Mouse (Mus musculus) lung, postnatal 10 days (tissue): ENCODE measurements around the gene Fam166a.

Experiments
- DNase-seq: peaks from one replicate; pipeline ENCODE4 v3.0.0; 2021

Fam166a gene

GRCm38 (mm10) chr2:25224492-25224765, 5.9 kb downstream of the Fam166a start, which contains the start of gene Tubb4b:
TSS of gene Tubb4b (minus strand) at chr2:25224702.
- no peak for DNase-seq

DNA sequence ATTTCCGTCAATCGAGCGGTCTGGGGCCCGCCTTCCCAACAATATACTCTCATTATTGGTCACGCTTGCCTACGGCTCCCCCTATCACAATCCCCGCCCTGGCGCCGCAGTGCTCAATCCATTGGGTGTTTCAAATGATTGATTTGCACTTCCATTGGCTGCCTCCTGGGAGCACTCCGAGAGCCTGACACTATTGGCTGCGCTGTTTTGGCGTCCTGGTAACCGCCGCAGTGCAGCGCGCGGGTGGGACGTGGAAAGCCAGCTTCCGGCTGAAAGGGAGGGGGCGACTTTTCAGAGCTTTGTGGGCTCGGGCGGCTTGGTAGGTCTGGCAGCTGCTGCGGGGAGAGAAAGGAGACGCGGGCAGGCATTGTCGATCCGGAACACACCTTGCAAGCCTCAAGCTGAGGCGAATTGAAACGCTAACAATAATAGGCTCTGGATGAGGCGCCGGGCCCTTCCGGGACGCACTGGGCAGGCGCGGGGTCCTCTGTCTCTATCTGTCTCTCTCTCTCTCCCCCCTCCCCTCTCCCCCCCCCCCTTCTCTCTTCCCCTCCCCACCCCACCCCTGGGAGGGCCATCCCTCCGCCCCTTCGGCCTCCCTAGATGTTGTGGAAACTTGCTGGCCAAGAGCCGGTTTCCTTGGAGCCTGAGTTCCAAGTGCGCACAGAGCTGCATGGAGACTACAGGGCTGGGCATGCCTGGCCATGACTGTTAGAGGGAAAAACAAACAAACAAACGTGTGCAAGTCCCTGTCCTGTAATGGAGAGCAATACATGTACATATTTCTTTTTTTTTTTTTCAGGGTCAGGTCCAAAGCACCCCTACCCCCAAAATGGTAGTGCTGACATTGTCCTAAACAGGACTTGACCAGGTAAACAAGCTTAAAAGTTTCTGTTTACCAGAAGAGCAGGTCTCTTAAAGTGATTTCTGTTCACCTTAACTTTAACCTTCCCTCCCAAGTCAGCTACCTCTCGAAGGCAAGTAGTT, 6.5 kb downstream of the Fam166a start:
- peak; percentile 99 for DNase-seq

DNA sequence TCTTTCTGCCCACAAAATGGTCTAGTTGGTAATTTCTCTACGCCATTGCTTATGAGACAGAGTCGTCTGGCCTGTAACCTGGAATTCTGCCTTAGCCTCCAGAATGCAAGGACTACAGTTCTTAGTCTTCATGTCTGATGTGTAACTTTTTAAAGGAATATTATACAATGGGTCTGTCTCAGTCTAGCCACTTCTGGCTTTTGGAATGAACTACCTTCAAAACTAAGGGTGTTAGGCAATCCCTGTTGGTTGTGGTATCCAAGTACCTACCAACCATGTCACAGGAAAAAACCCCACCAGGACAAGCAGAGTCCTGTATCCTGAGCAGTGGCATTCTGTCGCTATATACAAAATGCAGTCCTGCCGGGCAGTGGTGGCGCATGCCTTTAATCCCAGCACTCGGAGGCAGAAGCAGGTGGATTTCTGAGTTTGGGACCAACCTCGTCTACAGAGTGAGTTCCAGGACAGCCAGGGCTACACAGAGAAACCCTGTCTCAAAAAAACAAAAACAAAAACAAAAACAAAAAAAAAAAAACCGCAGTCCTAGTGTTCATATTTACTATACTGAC, 7.3 kb downstream of the Fam166a start:
- no peak for DNase-seq

GRCm38 (mm10) chr2:25226864-25227263, 8.3 kb downstream of the Fam166a start:
- DNase-seq, result peak; percentile 43

- DNase-seq, result no peak
These were observed 8.9 kb downstream of the Fam166a start for GRCm38 (mm10) chr2:25227406-25227805.

DNA sequence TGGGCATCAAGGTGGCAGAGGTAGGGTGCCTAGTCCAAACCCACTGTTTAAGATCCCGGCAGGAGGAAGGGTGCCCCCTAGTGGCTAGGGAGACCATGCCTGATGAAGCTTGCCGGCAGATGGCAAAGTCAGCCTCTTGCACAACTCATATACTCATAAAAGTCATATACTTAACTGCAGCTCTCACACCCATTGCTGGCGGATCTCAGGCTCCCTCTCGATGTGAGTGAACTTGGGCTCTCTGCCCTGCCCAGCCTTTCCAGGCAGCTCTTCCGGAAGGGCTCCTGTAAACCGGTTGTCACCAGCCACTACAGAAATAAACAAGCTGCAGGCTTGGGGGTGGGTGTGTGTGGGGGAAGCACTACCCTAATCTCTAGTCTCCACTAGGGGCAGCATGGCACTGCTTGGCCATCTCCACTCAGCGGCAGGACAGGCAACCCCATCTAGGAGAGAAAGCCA, 9.9 kb downstream of the Fam166a start:
- DNase-seq, result peak; percentile 97

DNA sequence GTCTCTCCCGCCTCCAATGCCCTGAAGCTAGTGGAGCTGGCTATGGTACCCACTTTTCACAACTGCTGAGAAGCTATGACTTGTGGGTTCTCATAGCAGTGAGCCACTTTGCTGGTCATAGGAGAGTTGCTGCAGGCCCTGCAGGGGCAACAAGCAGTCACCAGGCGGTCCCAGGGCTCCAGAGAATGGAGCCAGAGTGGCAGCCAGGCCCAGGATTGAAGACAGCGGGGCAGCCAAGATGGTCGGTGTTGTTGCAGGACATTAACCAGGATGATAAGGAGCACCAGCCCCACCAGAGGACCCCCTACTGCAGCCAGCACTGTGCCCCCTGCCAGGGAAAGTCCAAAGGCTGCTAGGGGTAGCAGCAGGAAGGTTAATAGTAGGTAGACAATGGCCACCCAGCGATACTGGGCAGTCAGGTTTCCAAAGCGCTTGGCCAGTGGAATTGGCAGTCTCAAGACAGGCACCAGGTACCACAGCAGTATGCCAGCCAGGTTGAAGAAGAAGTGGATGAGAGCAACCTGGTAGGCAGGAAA, 10.5 kb downstream of the Fam166a start:
- DNase-seq, result no peak

DNA sequence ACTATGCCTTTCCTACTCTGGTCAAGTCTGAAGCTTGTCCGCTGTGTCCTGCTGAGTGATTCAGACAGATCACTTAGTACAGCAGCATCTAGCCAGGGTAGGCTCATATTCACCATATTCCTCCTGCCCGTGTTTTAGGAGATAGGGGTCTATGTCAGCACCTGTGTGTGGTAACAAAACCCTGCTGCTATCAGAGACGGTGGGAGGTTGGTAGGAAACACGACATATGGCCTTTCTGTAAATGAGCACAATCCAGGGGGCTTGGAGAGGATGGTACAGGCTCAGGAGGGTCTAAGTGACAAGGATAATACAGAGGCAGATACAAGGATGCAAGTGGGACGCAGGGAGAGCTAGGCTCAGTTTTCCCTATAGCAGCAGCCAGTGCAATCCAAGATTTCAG, 11.0 kb downstream of the Fam166a start:
- no peak for DNase-seq

DNA sequence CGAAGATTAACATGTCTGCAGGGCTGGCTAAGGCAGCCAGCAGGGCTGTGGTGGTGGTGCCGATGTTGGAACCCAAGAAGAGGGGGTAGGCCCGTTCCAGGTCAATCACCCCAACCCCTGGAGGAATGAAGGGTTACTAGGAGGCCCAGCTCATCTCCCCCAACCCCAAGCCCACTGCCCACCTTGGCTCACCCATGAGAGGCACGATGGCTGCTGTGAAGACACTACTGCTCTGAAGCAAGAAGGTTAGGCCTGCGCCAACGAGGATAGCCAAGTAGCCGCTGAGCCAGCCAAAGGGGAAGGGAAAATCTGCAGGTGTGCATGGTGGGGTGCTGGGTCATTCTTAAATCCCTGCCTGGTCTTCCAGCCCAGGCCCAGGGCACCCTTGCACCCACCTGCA, 12.0 kb downstream of the Fam166a start:
- no peak for DNase-seq

DNA sequence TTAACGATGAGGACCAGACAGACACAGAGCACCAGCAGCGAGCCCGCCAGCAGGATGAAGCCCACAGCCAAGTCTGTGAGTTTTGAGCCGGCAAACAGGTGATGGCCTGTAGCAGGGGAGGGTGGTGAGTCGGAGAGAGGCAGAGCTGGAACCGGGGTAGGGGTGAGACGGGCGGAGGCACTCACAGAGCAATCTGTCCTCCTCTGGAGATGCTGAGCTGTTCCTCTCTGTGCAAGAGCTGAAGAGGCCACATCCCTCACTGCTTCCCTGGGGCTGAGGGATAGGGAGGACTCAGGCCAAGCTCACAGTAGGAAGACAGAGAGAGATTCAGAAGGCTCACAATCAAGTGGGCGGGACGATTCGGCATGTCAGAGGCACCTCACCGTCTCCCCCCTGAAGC, 12.5 kb downstream of the Fam166a start:
- DNase-seq, result no peak

DNA sequence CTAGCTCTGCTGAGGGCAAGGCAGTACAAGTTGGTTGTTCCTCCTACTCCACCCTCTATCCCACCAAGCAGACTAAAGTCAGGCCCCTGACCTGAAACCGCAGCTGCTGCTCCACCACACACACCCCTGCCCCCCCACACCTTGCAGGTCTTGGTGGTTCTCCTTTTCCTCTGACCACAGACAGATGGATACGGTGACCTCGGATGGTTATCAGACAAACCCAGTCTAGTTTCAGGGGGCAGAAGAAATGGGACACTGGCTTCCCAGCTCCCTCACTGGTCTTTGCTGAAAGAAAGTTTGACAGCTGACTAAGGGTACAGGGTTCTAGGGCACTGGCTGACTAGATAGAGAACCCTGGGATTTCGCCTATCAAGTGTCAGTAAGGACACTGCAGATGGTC, 14.9 kb downstream of the Fam166a start:
- DNase-seq, result no peak

- DNase-seq, result no peak
These were observed 15.5 kb downstream of the Fam166a start, which contains the start of gene Slc34a3 for GRCm38 (mm10) chr2:25234050-25234449. TSS of gene Slc34a3 (minus strand) at chr2:25234364.

DNA sequence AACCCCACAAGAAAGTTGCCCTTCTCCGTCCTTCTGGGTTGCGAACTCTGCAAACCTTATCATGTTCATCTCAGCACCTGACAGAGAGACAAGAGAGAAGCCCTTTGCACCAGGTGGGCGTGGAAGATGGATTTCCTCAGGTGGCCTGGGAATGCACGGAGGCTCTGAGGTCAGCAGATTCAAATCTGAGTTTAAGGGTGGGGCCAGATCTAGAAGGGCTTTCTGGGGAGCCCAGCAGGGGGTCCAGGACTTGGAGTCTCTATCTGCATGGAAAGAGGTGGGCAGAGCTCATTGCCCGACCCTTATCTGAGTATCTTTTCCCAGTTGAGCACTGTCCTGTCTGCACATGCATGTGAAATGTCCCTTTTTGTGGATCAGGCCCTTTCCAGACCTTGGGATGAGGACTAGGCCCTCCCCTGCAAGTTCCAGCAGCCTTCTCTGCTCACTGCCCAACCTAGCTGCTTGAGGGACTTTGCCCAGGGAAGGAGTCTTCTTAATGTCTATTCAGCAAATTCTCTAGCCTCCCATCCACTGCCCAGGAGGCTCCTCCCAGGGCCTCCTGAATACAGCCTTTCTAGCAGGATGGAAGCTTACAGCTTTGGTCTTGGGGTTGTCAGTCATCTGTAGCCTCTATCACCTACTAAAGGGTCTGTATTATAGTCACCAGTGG, 16.1 kb downstream of the Fam166a start:
- no peak for DNase-seq

GRCm38 (mm10) chr2:25236614-25237013, 18.1 kb downstream of the Fam166a start, which contains the start of gene Rnf224:
TSS of gene Rnf224 (minus strand) at chr2:25236787.
- no peak for DNase-seq

DNA sequence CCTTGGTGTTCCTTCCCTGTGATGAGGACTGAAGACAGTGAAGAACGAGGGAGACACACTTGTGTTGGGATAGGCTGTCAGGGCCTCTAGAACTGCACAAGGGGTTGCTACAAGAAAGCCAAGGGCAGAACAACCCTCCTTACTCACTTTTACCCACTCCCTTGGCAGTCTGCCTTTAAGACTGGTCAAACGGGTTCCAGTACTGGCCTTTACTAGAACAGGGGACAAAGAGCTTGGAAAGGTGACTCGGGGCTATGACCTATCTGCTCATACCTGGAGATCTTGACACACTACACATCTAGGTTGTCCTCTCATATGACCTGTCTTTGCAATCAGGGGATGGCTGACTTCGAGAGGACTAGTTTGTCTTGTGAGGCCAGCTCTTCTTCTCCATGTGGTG, 19.0 kb downstream of the Fam166a start:
- DNase-seq, result peak; percentile 65

DNA sequence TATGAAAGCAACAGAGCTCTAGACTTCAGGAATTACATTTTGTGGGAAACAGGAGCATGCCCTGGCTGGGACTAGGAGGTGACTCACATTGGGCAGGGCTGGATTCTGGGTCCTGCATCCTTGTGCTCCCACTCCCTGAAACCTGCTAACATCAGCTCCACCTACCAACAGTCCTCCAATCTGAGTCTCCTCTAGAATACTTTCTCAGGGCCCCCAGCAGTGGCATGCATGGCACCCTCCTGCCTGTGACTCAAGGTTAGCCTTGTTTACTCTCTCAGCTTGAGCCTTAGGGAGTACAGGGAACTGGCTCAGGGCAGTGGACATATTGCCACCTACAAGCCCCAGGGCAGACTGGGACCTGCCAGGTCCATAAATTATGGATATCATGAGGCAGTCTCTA, 19.6 kb downstream of the Fam166a start:
- no peak for DNase-seq

DNA sequence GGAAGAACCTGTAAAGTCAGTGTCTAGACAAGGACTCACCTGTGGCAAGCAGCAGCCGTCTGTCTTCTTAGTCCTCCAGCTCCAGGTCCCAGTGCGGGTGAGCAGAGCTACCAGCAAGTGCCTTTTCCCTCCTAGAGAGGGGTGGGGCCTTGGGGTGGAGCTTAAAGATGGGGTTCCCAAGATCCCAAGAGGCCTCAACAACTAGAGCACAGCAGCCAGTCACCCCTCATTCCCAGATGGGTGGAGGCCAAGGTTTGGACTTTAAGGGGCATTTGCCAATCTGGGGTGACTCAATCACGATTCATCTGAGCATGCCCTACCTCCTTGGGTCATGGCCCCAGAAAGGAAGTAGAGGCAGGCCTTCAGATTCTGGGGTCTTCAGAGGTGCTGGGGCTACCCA, 21.2 kb downstream of the Fam166a start:
- no peak for DNase-seq

DNA sequence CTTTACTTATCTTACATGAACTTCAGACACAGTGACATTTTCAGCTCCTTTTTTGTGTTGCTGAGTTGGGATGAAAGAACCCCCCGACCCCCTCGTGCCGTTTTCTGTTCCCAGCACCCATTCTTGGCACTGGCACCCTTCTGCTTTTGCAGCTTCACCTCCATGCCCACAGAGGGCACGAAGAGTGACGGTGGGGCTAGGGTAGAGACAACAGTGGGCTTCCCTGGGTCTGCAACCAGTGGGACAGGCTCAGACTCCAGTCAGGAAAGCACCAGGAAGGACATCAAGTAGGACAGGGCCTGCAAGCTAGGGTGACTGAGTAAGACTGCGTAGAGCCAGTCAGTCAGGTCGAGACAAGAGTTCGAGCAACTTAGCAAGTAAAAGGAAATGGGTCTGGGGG, 21.8 kb downstream of the Fam166a start:
- no peak for DNase-seq

DNA sequence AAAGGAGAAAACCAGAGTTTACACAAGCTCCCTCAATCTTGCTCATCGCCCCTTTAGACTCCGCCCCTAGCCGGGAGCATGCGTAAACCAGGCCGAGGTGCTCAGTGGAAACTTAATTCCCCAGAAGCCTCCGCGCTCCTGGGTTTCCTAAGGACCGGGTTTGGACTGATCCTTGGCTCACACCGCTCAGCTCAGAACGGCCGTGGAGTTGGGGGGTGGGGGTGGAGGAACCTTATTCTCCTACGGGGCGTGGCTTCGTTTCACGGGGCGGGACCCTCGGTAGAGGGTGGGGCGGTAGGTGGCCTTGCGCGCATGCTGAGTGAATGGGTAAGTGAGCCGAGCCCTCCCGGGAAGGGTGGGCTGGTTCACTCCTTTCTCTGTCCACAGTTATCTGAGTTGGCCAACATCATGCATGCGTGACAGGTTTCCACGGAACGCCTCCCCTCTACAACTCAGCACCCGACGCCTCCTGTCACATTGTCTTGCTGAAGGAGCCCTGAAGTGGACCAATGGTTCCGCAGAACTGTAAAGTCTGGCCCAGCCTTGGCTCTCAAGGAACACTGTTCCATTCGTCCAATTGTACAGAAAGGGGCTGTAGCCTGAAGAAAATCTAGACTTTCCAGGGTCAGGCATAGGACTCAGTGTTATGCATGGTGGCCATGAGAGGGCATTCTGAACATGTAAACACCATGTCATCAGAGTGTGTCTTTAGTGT, 22.3 kb downstream of the Fam166a start:
- DNase-seq, result peak; percentile 89

DNA sequence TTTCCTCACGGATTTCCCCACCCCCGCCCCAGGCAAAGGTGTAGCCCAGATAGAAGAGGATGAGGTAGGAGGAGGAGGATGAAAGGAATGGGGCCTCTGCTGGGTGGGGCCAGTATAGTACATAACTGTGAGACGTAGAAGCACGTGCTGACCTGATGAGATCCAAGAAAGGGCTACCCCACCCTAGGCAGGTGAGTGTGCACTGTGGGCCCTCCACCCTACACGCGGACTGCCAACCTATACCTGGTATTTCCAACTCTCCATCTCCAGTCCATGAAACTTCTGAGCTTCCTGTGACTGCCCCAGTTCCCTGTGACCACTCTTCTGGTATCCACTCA, 22.9 kb downstream of the Fam166a start:
- DNase-seq, result no peak

GRCm38 (mm10) chr2:25242101-25242506, 23.6 kb downstream of the Fam166a start, which contains the start of the genes Rnf208 and Cysrt1:
TSS of gene Rnf208 (plus strand) at chr2:25242255.
TSS of gene Cysrt1 (minus strand) at chr2:25242452.
- no peak for DNase-seq

DNA sequence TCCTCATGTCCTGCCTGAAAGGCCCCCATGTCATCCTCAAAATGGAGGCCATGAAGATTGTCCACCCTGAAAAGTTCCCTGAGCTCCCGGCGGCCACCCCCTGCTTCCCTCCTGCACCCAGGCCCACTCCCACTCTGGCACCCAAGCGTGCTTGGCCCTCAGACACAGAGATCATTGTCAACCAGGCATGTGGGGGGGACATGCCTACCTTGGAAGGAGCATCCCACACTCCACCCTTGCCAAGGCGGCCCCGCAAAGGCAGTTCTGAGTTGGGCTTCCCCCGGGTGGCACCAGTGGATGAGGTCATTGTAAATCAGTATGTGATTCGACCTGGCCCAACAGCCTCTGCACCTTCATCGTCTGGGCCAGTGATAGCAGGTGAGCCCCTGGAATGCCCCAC, 24.8 kb downstream of the Fam166a start:
- no peak for DNase-seq

DNA sequence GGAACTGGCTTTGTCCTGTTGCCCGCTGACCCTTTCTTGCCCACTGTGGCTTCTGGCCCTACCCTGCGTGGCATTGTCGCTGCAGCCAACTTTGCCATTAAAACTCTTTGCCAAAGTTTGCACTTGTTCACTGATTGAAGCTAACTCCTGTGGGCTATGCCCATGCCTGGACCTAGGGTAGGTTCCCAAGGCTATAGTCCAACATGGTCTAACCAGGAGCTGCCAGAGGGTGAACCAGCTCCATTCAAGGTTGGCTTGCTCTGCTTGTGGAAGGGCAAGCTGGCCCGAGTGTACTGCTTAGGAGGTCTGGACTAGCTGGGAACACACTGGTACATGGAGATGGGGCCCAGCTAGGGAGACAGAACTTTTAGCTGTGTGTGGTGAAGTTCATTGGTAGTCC, 25.6 kb downstream of the Fam166a start:
- DNase-seq, result no peak
